Mouse (Mus musculus) thymus, postnatal 4 days (tissue): Measurements from ENCODE around the gene Gli2.

Experiments used
- DNase-seq: peaks from one replicate; pipeline ENCODE4 v3.0.0; 2021

The Gli2 gene

DNA sequence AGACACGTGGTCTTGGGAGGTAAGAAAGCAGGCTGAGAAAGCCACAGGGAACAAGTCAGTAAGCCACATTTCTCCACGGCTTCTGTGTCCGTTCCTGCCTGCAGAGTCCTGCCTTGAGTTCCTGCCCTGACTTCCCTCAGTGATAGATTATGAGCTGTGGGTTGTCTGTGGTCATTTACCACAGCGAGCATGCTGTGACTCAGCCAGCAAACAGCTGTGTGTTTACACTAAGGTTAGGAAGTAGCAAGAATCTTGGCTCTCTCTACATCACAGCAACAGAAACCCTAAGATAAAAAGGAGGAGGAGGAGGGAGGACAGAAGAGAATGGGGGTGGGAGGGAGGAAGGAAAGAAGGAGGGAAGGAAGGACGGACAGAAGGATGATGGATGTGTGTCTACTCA, 59.6 kb downstream of the Gli2 start:
- no peak for DNase-seq

GRCm38 (mm10) chr1:118988331-118988730, 65.1 kb downstream of the Gli2 start:
- DNase-seq: no peak

- DNase-seq: no peak
Observed at GRCm38 (mm10) chr1:118987538-118987937, 65.9 kb downstream of the Gli2 start.

GRCm38 (mm10) chr1:118983389-118983788, 70.0 kb downstream of the Gli2 start:
- DNase-seq: no peak

GRCm38 (mm10) chr1:118982805-118983211, 70.6 kb downstream of the Gli2 start:
- no peak for DNase-seq

DNA sequence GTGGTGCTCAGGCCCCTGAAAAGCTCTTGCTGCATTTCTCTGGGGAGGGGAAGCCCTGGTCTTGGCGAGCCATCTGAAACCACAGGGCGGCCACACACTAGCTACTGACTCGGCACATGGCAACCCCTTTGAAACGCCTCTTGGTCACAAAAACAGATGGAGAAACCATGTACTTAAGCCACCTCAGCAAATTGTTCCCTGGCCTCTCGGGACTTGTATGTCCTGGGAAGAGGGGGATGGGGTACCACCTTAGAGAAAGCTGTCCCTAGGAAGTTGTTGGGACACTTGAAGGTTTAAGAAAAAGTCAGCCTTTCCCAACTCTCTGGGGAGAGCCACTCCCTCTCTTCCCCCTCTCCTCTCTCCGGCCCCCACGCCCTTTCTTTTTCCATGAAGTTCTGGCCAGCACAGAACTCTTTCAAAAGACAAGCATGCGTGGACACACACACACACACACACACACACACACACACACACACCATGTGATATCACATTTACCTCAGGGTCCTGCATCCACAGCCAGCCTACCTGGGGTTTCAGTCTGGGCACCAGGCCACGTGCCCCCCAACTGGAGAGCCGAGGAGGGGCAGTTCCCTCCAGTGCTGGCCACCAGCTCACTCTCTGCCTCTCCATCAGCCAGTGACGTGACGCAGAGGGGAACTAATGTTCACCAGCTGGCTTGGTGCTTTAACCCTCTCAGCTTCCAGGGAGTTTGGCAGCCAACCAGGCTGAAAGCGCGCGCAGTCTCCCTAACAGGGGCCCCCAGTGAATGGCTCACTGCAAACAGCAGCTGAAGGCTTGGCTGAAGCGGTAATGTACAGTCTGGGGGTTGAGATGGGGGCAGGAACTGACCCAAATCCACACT, 71.2 kb downstream of the Gli2 start:
- no peak for DNase-seq

DNA sequence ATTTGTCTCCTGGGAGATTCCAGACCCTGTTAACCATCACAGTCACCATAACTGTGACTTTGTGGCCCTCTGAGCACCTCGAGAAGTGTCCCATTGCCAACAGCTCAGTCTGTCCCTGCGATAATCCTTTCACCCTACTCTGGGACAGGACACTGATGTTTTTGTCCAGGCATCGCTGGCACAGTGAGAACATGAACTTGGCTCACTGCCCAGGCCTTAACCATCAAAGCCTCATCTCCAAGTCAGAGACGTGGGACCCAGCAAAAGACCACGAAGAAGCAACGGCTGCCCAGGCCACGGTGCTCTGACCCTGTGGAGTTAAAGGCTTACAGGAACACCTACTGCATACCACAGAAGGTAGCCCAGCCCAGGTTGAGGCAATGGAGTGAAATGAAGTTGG, 72.8 kb downstream of the Gli2 start:
- DNase-seq: no peak

DNA sequence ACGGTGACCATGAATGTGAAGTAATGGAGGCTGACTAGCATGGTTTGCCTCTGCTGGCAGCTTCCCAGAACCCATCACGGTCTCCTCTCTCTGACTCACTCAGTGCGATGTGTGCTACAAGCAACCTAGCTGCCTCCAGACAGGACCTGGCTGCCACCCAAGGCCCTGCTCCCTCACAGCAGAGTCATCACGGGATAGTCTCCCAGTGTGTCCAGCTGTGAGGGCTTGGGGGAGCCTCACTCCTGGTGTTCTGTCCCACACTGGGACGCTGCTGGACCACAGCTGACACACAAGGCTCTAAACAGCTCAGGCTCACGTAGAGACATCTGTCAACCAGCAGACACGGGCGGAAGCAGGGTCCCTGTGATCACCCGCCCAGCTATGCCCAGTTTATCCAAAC, 76.8 kb downstream of the Gli2 start:
- no peak for DNase-seq

DNA sequence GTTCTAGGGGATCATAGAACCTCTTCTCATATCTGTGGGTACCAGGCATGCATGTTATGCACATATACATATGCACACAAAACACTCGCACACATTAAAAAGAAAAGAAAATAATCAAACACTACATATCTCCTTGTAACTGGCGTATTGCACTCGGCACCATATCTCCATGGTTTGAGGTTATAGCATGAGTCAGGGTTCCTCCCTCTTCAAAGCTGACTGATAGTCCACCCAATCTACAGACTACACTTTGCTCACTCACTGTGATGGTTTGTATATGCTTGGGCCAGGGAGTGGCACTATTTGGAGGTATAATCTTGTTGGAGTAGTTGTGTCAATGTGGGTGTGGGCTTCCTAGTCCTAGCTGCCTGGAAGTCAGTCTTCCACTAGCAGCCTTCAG, 78.0 kb downstream of the Gli2 start:
- DNase-seq: no peak

DNA sequence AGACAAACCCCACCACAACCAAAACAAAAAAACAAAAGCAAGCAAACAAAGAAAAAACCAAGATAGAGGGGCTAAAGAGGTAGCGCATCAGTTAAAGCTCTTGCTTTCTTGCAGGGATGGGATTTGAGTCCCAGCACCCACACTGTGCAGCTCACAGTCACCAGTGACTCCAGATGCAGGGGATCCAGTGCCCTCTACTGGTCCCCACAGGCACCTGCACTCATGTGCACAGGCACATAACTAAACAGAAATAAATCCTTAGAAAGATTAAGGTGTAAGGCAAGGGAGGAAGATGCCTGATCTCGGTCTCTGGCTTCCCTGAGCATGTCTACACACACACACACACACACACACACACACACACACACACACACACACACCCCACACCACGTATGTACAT, 83.4 kb downstream of the Gli2 start:
- DNase-seq: no peak

DNA sequence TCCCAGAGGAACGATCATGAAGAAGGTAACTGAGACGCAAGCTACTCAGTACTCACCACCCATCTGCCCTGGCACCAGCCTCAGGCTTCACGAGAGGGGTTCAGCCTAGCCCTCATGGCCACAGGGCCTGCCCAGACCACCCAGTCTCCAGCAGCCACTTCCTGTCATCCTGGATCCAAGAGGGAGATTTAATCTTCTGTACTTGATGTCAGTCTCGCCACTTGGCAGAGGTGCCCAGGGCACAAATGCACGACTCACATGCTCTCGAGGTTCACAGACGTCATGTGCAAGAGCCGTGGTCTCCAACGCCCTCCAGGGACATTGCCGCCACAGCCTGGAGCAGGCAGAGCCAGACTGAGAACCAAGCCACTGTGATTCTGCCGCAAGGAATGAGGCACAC, 84.0 kb downstream of the Gli2 start:
- no peak for DNase-seq

- no peak for DNase-seq
Observed at GRCm38 (mm10) chr1:118968661-118969179, 84.7 kb downstream of the Gli2 start.

DNA sequence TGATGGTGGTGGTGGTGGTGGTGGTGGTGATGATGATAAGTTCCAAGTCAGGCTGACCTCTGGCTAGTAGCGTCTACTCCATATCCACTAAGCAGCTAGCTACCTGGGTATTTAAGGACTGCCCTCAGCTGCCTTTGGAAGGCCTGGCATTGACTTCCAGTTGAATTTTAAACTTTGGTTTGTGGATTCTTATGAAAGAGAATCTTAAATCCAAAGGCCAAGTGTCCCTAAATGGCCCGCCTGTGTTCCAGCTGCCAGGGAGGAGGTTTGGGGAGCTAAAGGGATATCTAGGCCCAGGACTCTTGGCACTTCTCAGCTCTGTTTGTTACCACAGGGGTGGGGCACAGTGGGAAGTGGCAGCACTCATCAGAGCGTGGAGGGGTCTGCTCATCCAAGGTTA, 85.4 kb downstream of the Gli2 start:
- no peak for DNase-seq

- DNase-seq: no peak
Observed at GRCm38 (mm10) chr1:118967281-118967680, 86.1 kb downstream of the Gli2 start.

GRCm38 (mm10) chr1:118958644-118959043, 94.8 kb downstream of the Gli2 start:
- no peak for DNase-seq

GRCm38 (mm10) chr1:118955791-118956190, 97.6 kb downstream of the Gli2 start:
- DNase-seq: no peak

DNA sequence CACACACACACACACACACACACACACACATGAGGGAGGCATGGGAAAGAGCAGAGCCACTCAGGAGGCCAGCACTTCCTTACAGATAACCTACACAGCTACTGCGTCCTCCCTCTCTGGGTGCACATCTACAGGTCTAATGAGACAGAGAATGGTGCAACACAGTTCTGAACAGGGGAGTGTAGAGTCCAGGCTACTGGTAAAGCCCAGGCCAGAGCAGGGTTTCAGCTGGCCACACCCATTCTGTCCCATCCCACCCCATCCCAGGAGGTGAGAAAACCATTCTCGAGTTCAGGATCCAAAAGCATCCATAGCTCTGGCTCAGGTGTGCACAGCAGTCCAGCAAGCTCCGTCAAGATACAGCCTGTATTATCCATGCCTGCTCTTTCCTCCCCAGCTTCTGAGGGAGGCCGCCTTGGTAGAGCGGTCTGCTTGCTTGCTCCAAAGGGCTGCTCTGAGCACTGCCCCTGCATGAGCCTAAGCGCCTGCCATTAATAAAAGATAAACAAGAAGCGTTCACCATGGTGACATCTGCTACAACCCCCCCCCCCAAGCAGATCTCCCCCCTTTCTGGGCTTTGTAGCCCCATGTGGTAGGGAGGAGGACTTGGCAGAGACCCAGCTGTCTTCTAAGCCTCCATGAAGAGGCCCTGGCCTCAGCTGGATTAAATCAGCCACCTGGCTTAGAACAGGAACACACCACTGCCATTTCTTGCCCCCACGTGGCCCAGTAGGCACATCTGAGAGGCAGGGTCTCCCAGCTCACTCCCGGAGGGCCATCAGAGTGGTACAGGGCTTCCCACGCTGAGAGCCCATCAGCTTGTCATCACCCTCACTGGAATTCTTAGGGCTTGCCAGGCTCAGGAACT, 98.8 kb downstream of the Gli2 start:
- DNase-seq: no peak

DNA sequence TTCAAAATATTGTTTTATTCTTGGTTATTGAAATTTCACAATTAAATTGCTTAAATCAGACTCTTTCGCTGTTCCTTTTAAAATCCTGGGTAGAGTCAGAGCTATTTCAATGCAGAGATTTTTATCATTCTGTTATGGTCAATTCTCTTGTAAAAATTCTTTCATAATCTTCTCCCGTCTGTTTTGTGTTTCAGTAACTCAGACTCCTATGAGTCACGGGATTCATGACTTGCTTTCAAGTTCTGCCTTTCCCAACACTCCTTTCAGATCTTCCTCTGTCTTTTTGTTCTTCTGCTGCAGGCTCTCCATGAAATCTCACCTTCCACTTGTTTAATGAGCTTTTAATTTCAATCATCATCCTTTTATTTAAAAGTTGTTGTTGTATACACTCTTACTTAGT, 100.4 kb downstream of the Gli2 start:
- DNase-seq: no peak

GRCm38 (mm10) chr1:118952318-118952717, 101.1 kb downstream of the Gli2 start:
- no peak for DNase-seq

GRCm38 (mm10) chr1:118948407-118948806, 105.0 kb downstream of the Gli2 start:
- no peak for DNase-seq

DNA sequence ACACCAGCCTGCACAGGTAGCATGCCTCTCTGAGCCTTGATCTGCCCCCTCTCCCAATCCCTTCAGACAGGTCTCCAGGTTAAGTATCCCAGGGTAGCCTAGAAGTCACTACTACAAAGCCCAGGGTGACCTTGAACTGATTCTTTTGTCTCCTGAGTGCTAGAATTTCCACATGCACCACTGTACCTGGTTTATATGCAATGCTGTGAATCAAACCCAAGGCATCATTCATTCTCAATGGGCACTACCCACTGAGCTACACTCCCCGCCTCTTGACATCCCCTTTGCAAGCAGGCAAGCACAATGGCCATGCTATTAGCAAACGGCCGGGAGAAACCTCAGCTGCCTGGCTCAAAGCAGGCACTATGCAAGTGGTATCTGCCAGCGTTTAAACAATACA, 106.2 kb downstream of the Gli2 start:
- DNase-seq: no peak

- DNase-seq: no peak
Observed at GRCm38 (mm10) chr1:118941336-118941735, 112.1 kb downstream of the Gli2 start.

DNA sequence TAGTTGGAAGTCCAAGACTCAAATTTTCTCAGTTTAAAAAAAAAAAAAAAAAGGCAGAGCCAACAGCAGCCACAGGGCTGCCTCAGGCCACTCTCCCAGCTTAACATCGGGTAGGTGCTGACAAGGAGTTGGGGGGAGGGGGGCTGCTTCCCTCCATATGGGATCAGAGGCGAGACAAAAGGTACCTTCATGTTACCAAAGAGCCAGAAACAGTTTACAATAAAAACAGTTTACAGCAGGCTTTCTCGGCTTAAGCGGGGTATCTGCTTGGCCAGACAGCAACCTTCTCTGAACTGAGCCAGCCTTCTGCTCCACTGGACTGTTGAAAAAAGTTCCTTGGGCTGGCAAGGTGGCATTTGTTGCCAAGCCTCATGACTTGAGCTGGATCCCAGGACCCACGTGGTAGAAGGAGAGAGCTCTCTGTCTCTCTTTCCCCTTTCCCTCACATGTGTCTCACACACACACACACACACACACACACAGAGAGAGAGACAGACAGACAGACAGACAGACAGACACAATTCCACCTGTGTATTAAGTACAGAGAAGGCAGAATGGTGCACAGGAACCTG, 113.1 kb downstream of the Gli2 start:
- DNase-seq: no peak

- no peak for DNase-seq
Observed at GRCm38 (mm10) chr1:118938206-118938605, 115.2 kb downstream of the Gli2 start.
